Comparison of ENCODE assay signal across 7 mouse cellular contexts in the genomic region with DNA sequence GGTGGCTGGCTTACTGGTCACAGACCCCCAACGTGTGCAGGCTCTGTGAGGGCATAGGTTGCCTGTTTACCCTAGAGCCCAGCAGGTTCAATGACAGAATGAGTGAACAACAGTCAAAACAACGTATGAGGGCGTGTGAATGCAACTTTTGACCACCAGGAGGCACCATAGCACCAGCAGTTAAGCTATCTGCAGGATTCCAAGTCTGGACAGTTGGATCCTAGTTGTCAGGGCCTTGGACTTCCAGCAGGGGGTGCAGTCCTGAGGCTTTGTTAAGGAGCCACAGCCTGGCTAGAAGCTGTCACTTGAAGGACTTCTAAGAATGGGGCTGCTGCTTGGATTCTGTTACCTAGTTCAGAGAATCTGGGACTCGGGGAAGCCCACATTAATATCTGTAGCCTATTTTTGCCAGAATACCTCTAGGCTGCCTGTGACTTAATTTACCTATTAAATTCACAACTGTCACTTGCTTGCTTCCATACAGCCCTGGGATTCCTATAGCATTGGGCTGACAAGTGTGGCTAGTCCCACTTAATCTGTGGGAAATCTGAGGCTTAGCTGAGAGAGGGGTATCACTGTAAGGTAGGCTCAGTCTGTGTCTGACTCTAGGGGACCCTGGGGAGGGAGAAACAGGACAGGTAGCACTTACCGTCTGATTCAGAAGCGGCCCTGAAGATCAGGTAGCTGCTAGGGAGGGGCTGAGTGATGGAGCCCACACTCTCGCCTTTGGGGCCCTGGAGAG. TPM values are rescaled to one million over a fixed set of nuclear protein-coding genes. Genes with fewer than 3 reads are reported as not detected.
A peak's percentile ranks its signal among the peaks of the same experiment; 100 is the strongest.
DNase-seq lines count a peak whose midpoint lies in the region; ATAC-seq and TF ChIP-seq lines count a peak whose summit lies in the region.

No protein-coding gene starts in this region.

- 0 out of 2 replicates have a peak, but pooled peaks cover 2% of the 10 kb centered on the region for H3K4me1 ChIP-seq in intestine, embryonic 16.5 days (ENCODE audit: control insufficient read depth, insufficient read depth, low read length)
- H3K4me1 ChIP-seq in midbrain, embryonic 13.5 days (replicated peaks) = peaks cover under 1% of the 10 kb centered on the region; the same call in 1 of the 2 replicates
- H3K4me1 ChIP-seq in small intestine, adult 2 months (ENCODE audit: control insufficient read depth, insufficient read depth, insufficient read length, low read length) = no peaks in the 10 kb centered on the region; the same call in 1 of the 2 replicates

- TF ChIP-seq CTCF in small intestine, adult 2 months (IDR thresholded peaks at IDR 0.05; ENCODE audit: extremely low read depth, insufficient read length, insufficient replicate concordance, low read depth, low read length) = peak; percentile 99; the same call in 1 of the 2 replicates

- no peaks in the 10 kb centered on the region for H3K9me3 ChIP-seq in intestine, embryonic 16.5 days (ENCODE audit: control insufficient read depth, low read length)
- no peaks in the 10 kb centered on the region for H3K9me3 ChIP-seq in midbrain, embryonic 13.5 days

- WGBS in intestine, embryonic 16.5 days = 35% methylated on average over 7 of the region's 7 CpGs
- 37% methylated on average over 7 of the region's 7 CpGs for WGBS in midbrain, embryonic 13.5 days
- WGBS in small intestine, adult 2 months = 39% methylated on average over 7 of the region's 7 CpGs

- no peak overlapping the region for H3K4me3 ChIP-seq in intestine, embryonic 16.5 days (ENCODE audit: low read length)
- no peak overlapping the region for H3K4me3 ChIP-seq in midbrain, embryonic 13.5 days (replicated peaks)
- no peak overlapping the region for H3K4me3 ChIP-seq in small intestine, adult 2 months (ENCODE audit: low read depth, low read length)

- H3K27me3 ChIP-seq in intestine, embryonic 16.5 days (replicated peaks; ENCODE audit: control insufficient read depth, insufficient read depth, low read length) = no peaks in the 10 kb centered on the region
- H3K27me3 ChIP-seq in midbrain, embryonic 13.5 days = no peaks in the 10 kb centered on the region
- H3K27me3 ChIP-seq in small intestine, adult 2 months (ENCODE audit: control insufficient read depth, insufficient read depth, low read length) = no peaks in the 10 kb centered on the region

- H3K4me2 ChIP-seq in intestine, embryonic 16.5 days (ENCODE audit: low read depth, low read length) = no peak overlapping the region
- no peak overlapping the region for H3K4me2 ChIP-seq in midbrain, embryonic 13.5 days (replicated peaks)

- TF ChIP-seq POLR2A in small intestine, adult 2 months (IDR thresholded peaks at IDR 0.05; ENCODE audit: low read depth, low read length) = no peak

- intact Hi-C loops in left cerebral cortex, postnatal 25 days (cut with DNase I) = loop anchor here (1.0 kb wide), 2 partner anchors 41 to 57 kb away; no protein-coding TSS in a partner anchor

- peaks cover 27% of the 10 kb centered on the region; the same call in 1 of the 2 replicates for H3K36me3 ChIP-seq in intestine, embryonic 16.5 days (ENCODE audit: control insufficient read depth, insufficient read depth, low read length)
- H3K36me3 ChIP-seq in midbrain, embryonic 13.5 days = peaks cover 67% of the 10 kb centered on the region
- peaks cover 13% of the 10 kb centered on the region for H3K36me3 ChIP-seq in small intestine, adult 2 months (ENCODE audit: control insufficient read depth, insufficient read depth, low read length)

- H3K9ac ChIP-seq in intestine, embryonic 16.5 days (ENCODE audit: low read depth, low read length) = no peak overlapping the region
- H3K9ac ChIP-seq in midbrain, embryonic 13.5 days (replicated peaks) = no peak overlapping the region

- peak; percentile 77 for ATAC-seq in intestine, embryonic 16.5 days
- peak; percentile 85 for ATAC-seq in midbrain, embryonic 13.5 days

- H3K27ac ChIP-seq in intestine, embryonic 16.5 days (ENCODE audit: low read length) = no peak overlapping the region
- no peak overlapping the region for H3K27ac ChIP-seq in midbrain, embryonic 13.5 days
- H3K27ac ChIP-seq in small intestine, adult 2 months (ENCODE audit: insufficient read depth, low read depth, low read length) = no peak overlapping the region

- DNase-seq in adrenal gland, adult 8-10 months = peak; percentile 87
- DNase-seq in embryo, embryonic 11.5 days (ENCODE audit: low read depth, low spot score) = peak; percentile 89
- peak; percentile 81 to 90 for DNase-seq in gastrocnemius, postnatal 4 days (ENCODE audit: low spot score in 2 of 2)
- DNase-seq in left cerebral cortex, postnatal 25 days (ENCODE audit: low spot score in 2 of 2) = peak; percentile 86 to 94

RNA-seq across cellular contexts. Expression of gene Tnfrsf23, which starts 21.2 kb away (rescaled TPM):
- total RNA-seq in adrenal gland, adult 8-10 months (2022) = 1 to 10 TPM; 3.0 to 4.8 (median 3.4) TPM
- total RNA-seq in gastrocnemius, postnatal 4 days (2021) = 1 to 10 TPM; 5.2 to 6.0 TPM
- 1.2 and 1.4 TPM in 2 replicates for polyA plus RNA-seq in intestine, embryonic 16.5 days (2015; fragmentation: Nextera tagmentation; extraction: Ambion mirVana)
- total RNA-seq in left cerebral cortex, postnatal 25 days (2021) = 1 to 10 TPM; 1.2 to 1.3 TPM
- polyA plus RNA-seq in midbrain, embryonic 13.5 days (2015; fragmentation: Nextera tagmentation; extraction: Ambion mirVana) = 0.50 and 1.2 TPM in 2 replicates
- polyA plus RNA-seq in small intestine, adult 2 months (2012; rRNA removed) = 1.2 and 2.9 TPM in 2 replicates

RNA-seq across cellular contexts. Expression of gene Osbpl5, which starts 49.9 kb away (rescaled TPM):
- 10 to 100 TPM; 39.0 to 58.1 (median 45.3) TPM for total RNA-seq in adrenal gland, adult 8-10 months (2022)
- total RNA-seq in gastrocnemius, postnatal 4 days (2021) = 10 to 100 TPM; 57.0 to 58.7 TPM
- 26.4 and 29.0 TPM in 2 replicates for polyA plus RNA-seq in intestine, embryonic 16.5 days (2015; fragmentation: Nextera tagmentation; extraction: Ambion mirVana)
- 10 to 100 TPM; 28.7 to 36.8 TPM for total RNA-seq in left cerebral cortex, postnatal 25 days (2021)
- 27.0 and 27.3 TPM in 2 replicates for polyA plus RNA-seq in midbrain, embryonic 13.5 days (2015; fragmentation: Nextera tagmentation; extraction: Ambion mirVana)
- polyA plus RNA-seq in small intestine, adult 2 months (2012; rRNA removed) = 15.9 and 23.1 TPM in 2 replicates

RNA-seq across cellular contexts. Expression of gene Tnfrsf22, which starts 57.4 kb away (rescaled TPM):
- total RNA-seq in adrenal gland, adult 8-10 months (2022) = 1 to 10 TPM; 4.2 to 8.6 (median 5.5) TPM
- total RNA-seq in gastrocnemius, postnatal 4 days (2021) = 1 to 10 TPM; 4.7 to 4.8 TPM
- polyA plus RNA-seq in intestine, embryonic 16.5 days (2015; fragmentation: Nextera tagmentation; extraction: Ambion mirVana) = 3.4 and 4.5 TPM in 2 replicates
- 1 to 10 TPM; 1.0 to 1.4 TPM for total RNA-seq in left cerebral cortex, postnatal 25 days (2021)
- polyA plus RNA-seq in midbrain, embryonic 13.5 days (2015; fragmentation: Nextera tagmentation; extraction: Ambion mirVana) = 3.9 and 4.5 TPM in 2 replicates
- 0.99 and 1.4 TPM in 2 replicates for polyA plus RNA-seq in small intestine, adult 2 months (2012; rRNA removed)

RNA-seq across cellular contexts. Expression of gene Mrgprg, which starts 59.9 kb away (rescaled TPM):
- total RNA-seq in adrenal gland, adult 8-10 months (2022) = 1 to 10 TPM in 2 of 4 experiments, under 1 TPM in 2; 0.28 to 2.1 (median 0.78) TPM
- not detected for total RNA-seq in gastrocnemius, postnatal 4 days (2021)
- not detected in 2 replicates for polyA plus RNA-seq in intestine, embryonic 16.5 days (2015; fragmentation: Nextera tagmentation; extraction: Ambion mirVana)
- not detected for total RNA-seq in left cerebral cortex, postnatal 25 days (2021)
- polyA plus RNA-seq in midbrain, embryonic 13.5 days (2015; fragmentation: Nextera tagmentation; extraction: Ambion mirVana) = not detected in 2 replicates
- 0.27 TPM in 1 of 2 replicates, not detected in the other for polyA plus RNA-seq in small intestine, adult 2 months (2012; rRNA removed)
